Mouse (Mus musculus): ENCODE data around the gene Rab11fip3.

DNA sequence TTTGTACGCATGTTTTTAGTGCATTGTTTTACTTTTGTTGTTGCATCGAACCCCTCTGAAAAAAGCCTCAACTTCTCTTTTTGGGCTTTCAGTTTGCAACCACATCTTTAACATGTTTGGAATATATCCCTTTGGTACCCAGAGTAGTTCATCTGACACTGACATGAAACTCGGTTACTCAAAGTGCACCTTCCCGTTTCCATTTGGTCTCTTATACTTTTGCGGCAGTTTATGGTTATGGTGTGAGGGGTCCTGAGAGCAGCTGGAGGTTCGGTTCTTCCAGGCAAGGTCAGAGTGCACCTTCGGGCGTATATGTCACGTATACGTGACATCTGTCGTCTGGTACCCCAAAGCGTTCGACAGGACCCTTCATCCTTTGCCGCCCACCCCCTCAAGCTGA lies 43.4 kb upstream of the Rab11fip3 start:
- no peak for TF ChIP-seq CTCF (IDR thresholded peaks at IDR 0.05; ENCODE audit: control insufficient read depth, insufficient read depth, insufficient read length)
- TF ChIP-seq MAX (IDR thresholded peaks at IDR 0.05): no peak
- TF ChIP-seq MYOD1 (IDR thresholded peaks at IDR 0.05; ENCODE audit: control insufficient read depth, insufficient read length, low read depth): no peak
- TF ChIP-seq USF1 (IDR thresholded peaks at IDR 0.05; ENCODE audit: low read depth): no peak
- TF ChIP-seq FOSL1 (IDR thresholded peaks at IDR 0.05; ENCODE audit: insufficient read depth, low read length, poor library complexity, severe bottlenecking): no peak
- no peak for TF ChIP-seq MYOG (IDR thresholded peaks at IDR 0.05; ENCODE audit: control insufficient read depth, extremely low read depth, insufficient read length)
